Mouse (Mus musculus) retina, embryonic 14.5 days (tissue): ENCODE measurements at regions not wholly inside any gene's neighbourhood (a gene's known extent, or its start where the extent isn't known, plus 50 kb on each side); places are given as distances from the start of the nearest gene placed in this dataset.

Experiments used
- DNase-seq: peaks from one replicate; pipeline ENCODE4 v3.0.0-alpha.2; 2015; ENCODE audit warnings: low spot score

DNA sequence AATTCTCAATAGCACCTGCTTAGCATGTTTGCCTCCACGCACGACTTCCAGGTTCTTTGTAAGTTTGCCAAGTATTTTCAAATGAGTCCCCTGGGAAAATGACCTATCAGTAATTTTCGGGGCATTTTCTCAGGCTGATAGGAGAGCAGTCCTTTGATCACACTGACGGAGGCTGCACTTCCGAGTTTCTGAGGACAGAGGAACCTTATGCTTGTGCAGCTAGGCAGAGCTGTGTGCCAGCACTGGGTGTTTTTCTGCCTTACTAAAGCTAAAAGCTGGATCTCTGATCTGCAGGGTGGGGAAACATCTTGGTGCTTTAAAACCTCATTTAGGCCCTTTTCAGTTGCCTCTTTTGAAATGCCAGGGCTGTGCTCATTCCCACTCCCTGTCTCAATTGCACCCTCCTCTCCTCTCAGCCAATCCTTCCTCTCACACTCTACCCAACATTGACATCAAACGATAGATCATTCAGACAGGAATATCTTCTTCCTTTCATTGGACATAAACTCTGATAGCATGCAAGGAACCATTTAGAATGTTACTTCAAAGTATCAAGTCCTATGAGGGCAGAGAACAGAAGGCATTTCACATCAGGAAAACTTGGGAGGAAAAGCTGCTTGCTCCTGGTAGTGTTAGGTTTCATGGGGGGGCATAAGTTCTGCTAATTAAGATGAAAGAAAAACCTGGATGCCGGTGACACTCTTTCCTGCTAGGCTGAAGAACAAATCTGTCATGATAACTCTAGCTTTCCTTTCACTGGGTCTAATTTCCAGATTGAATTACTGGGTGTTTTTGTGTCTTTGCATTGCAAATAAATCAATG is 95.3 kb downstream of the Lurap1l start:
- DNase-seq = no peak

DNA sequence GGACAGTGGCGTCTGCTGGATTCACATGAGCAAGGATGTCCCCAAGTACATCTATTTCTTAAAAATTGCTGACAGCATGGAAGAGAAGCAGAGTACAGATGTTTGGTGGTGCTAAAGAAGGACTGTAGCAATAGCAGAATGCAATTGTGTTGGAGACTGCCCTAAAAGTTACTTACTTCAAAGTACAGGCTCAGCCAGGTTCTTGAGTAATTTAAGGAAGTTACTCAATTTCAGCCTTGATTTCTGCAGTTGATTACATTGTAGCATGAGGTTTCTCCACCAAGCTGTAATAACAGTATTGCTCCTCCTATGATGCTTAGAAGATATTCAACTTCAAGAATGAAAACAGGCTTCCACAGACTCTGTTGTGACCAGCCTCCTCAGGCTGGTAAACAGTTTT is 96.1 kb downstream of the Lurap1l start:
- no peak for DNase-seq

DNA sequence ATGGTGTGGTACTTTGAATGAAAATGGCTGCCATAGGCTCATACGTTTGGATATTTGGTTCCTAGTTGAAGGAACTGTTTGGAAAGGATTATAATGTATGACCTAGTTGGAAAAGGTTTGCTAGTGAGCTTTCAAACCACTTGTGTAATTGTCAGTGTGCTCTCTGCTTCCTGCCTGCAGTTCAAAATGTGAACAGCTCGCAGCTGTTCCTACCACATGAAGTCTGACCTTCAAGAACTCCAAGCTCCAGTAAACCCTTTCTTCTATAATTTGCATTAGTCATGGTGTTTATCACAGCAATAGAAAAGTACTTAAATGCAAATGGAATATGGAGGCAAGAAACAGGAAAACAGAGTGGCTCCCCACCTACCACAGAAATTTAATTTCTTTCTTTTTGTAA is 111.4 kb downstream of the Lurap1l start:
- DNase-seq = peak; percentile 14

DNA sequence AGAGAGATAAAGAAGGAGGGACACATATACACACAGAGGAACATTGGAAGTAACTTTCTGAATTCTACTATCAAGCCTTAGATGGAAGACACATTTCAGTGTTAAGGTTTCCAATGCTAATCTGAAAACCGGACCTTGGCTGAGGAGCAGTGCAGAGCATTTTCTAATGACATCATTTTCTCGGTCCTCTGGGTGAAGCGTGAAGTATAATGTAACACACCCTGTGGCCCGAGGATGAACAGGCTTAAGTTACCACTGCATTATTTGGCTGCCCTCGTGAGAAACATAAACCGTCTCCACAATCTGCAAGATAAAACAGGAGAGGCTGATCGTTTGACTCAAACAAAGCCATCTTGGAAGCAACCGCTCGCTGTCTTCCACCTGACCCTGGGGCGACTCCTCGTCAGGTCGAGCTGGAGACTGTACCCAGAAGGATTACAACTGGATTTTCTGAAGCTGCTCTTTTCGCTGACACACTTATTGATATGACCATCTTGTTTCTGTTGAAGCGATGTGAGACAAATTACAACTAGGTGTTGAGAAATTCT is 113.1 kb downstream of the Lurap1l start:
- DNase-seq = no peak

DNA sequence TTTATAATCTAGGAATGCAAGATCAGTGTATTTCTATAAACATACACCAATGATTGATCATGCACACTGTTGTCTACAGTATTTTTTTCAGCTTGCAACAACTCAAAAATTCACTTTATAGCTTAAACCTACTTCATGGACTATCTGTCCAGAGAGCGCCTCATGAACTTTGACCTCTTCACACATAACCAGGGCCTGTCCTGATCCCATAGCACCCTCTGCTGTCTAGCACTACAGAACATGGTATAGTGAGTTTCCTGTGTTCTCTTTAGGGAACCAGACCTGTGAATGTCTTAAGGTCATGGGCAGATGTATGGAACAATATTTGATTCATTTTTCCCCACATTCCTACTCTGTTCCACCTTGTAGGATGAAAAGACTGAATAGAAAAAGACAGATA is 117.1 kb downstream of the Lurap1l start:
- DNase-seq = no peak

DNA sequence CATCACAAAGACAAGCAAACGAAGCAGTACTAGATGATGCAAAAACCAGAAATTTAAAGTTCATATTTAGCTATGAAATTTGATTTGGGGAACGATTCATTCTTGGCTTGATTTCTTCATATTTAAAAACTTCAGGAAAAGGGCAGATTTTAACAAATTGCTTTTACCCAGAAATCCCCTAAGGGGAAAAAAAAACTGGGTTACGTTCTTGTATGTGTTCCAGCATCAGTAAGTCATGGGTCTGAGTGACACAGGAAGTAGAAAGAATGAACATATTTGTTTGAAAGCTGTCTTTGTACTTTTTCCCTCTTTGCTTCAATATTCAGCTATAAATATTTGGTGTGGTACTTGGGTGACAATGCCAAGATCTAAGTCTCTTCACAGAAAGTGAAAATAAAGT is 120.2 kb downstream of the Lurap1l start:
- DNase-seq = no peak

DNA sequence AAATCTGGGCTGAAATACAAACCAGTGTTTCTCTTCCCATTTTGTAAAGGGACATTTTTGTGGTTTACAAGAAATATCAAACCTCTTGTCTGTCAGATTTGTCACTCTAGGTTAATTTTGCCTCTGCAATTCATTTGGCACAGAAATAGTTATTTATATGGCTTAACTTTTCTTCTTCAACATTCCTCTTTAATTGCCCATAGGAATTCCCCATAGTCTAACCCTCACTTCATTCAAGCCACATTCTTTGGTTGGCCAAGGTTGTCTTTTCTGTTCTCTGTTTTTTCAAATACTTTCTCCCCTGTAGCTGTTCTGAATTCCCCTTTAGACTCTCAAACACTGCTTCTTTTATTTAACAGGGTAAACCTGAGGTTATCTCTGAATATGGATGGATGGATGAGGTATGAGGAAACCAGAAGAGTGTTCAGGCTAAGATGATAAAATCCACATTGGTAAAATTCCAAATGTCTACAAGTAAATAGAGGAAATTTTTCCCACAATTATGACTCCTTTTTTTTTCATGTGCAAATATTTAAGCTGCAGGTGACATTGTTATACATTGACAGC is 127.0 kb downstream of the Lurap1l start:
- DNase-seq = no peak

DNA sequence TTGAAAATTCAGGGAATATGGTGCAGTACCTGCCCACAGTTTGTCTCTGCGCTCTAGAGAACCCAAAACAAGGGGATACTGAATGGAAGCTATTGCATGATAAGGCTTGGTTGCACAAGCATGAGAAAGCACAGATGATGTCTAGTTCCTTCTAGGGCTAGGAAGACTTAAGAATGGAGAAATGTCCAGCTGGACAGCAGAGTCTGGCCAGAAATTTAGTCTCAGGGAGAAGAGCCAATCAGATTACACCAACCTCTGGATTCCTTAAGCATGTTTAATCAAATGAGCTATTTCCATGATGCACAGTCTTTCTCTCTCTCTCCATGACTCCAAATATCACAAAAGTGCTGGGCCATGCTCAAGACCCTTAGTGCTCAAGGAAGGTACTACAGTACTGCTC is 147.8 kb downstream of the Lurap1l start:
- no peak for DNase-seq

DNA sequence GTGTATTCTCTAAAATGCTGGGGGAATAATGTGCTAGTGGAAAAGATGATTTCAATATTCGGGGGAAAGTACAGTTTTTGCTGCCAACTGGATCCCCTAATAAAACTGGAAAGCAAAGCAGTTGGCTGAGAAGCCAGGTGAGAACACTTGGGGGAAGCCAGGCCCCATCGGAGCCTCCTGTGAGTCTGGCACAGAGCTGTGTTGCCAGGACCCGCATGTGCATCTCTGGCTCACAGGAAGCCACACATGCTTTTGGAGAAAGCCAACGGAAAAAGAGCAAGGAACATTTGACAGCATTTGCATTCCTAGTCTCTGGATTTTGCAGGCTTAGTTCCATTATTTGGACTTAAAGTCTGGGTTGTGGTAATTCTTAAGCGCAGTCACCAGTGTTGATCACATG is 148.4 kb downstream of the Lurap1l start:
- DNase-seq = no peak

DNA sequence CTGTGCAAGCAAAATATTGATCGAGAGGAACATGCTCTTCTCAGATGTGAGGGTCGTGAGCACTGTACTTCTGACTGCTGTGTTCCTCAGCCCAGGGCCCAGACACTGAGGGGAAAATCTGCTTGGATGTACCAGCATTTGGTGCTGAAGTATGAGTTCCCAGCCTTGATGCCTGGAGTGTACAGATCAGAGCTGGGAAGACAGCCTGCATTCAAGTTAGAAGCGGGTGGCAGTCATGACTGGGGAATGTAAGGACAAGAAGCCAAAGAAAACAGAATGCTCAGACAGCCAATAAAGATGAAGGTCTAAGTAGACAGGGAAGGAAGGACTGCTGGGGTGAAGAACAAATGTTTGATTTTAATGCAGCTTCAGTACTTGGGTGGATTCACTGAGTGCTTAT is 148.9 kb downstream of the Lurap1l start:
- no peak for DNase-seq

DNA sequence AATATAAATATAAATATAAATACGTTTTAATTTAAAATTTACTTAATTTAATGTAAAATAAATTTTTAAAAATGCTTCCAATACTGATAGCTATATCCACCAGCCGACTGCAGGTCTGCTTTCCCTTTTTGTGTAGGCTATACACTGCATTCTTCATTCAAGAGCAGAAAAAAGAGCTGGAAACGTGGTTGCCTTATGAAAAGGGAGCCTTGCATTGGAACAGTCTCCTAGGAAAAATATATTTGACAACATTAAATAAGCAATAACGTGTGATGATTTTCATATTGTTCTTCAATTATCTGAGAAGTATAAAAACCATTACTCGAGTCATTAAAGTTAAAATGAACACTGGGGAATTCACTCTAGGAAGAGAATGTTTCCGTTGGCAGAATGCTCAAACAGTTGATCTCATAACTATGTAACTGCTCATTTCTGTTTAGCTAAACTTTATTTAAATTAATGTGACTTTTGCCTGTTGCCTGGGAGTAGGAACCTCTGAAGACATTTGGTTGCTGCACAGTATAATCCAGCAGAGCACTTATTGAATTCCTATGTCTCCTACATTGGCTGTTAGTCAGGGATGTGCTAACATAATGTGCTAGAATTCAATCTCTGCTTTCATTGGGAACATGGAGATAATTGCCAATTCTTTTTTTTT is 172.0 kb downstream of the Lurap1l start:
- DNase-seq = no peak

DNA sequence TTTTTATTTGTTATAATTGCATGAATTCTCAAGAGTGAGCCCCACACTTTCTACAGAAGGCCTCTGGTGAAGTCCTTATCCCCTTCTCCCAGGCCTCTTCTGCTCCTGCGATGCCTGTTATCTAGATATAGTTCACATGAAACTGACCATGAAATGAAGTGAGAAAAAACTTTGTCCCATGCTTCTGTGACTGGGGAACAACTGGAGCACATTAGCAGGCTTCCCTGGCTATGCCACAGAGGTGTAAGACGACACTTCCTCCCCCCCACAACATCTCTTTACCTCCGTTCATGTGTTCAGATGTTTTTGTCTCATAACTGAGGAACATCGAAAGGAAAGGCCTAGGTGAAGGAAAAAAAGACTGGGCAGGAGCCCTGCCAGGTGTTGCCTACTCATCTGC is 174.7 kb downstream of the Lurap1l start:
- no peak for DNase-seq

DNA sequence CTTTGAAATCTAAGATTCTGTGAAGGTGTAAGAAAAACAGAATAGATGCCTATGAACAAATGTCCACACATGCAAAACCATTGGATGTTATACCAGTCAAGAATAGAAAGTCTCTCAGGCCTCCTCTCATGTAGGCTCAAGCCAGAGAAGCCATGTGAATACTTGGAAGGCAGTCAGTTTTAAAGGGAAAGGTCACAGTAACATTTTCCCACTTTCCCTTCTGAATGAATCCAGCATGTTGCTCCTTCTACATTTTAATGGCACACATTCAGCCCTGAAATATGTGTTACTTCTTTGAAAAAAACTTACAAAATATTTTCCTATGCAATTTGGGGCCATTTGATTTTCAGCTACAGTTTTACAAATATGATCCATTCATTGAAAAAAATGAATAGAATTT is 186.1 kb downstream of the Lurap1l start:
- DNase-seq = no peak

DNA sequence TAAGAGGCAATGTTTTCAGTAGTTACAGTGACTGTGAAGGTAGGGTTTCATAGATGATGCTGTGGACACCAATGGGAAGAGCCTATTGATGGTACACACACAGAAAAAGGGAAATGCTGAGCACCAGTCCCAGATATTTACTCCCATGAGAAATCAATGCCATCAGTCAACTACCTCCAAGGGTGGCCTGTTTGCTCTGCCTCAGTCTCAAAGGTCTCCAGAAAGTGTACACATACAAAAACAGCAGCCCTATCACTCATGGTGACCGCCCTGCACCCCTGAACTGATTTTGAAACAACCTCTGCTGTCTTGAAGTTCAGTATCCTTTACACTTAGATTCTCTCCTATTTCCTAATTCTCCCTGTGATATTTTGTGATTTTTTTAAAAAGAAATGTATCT is 187.2 kb downstream of the Lurap1l start:
- DNase-seq = no peak

DNA sequence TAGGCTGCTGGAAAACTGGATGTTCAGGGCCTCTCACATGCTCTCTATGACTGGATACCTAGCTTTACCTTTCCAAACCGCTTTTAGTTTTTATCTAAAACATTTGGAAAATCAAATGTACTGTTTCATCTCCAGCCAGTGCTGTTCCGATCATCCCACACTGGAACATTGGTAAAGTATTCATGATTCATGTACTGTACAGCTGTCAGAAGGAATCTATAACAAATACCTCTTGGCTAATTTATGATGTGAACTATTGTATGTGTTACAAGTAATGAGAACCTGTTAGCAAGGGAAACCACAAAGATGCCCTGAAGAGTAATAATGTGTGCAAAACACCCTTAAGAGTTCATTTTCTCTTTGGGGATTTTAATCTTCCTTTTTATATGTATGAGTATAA is 190.6 kb downstream of the Lurap1l start:
- DNase-seq = no peak

DNA sequence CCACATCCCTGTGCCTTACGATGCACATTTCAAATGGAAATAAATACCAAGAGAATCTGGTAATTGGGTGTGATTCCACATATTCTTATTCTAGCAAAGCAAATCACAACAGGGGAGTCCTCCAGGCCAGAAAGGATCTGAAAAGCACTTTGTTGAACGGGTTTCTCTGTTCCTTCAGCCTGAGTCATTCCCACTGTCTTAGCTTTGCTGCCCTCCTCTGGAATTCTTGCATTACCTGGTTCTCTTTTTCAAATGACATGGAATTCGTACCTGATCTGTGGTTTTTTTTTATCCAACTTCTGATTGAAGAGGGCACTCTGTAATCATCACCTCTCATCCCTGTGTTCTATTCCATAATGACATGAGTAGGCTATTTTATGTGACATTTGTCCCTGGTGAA is 200.9 kb downstream of the Lurap1l start:
- DNase-seq = no peak

DNA sequence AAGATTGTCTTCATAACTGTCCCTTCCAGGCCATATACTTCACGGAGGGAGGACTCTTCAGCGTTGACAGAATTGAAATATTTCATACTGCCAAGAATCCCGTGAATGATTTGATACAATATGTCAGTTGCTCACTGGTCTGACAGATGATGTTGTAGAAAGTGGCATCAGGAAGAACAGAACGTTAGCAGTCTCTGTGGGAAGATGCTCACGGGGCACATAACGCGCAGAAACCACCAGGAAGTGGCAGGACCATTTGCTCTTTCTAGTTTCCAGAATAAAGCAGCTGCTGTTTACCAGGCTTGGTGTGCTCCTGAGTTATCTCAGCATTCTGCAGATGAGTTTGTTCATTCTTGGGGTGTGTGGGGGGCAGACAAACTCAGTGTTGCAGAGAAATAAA is 206.0 kb downstream of the Lurap1l start:
- no peak for DNase-seq

DNA sequence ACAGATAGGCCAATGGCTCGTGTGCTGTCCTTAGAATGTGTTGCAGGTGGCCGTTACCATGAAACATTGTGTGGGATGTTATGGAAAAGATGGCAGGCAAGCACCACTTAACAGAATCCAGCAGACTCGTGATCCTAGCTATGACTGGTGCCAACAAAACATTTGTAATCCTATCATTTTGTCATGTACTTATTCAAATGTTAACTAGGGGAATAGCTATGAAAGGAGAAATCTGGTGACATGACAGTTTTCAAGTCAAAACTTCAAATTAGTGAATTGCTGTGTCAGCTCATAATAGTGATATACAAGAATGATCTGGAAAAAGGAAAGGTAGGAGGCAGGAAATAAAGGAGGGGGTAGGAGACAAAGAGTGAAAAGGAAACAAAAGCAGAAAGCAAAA is 213.7 kb downstream of the Lurap1l start:
- no peak for DNase-seq

DNA sequence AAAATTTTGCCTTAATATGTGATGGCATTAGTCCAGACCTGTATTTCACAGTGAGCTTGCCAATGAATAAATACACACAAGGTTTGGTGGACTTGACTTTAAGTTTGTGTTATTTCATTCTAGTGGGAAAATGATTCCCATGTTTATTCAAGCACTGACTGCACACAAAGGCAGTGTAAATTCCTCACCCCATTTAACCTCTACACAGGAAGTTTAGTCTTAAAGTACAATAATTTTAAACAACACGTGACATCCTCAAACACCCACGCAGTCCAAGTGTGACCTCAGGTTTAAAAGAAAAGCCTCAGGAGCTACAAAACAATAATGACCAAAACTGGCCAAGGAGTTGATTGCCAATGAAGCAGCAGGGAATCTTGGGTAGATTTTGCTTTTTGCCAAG is 219.4 kb downstream of the Lurap1l start:
- no peak for DNase-seq

DNA sequence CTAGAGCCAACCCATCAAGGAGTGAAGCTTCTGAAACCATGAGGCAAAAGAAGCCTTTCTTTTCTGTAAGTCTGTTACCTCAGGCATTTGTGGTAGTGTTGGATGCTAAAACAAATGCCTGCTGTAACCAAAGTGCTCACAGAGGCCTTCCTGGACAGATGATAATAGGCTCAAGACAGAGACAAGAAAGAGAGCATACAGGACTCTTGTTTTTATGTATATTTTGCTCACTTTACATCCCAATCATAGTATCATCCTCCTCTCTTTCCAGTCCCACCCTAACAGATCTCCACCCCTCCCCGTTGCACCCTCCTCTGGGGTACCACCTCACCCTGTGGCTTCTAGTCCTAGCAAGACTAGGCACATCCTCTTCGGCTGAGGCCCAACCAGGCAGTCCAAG is 262.7 kb downstream of the Lurap1l start:
- DNase-seq = no peak

DNA sequence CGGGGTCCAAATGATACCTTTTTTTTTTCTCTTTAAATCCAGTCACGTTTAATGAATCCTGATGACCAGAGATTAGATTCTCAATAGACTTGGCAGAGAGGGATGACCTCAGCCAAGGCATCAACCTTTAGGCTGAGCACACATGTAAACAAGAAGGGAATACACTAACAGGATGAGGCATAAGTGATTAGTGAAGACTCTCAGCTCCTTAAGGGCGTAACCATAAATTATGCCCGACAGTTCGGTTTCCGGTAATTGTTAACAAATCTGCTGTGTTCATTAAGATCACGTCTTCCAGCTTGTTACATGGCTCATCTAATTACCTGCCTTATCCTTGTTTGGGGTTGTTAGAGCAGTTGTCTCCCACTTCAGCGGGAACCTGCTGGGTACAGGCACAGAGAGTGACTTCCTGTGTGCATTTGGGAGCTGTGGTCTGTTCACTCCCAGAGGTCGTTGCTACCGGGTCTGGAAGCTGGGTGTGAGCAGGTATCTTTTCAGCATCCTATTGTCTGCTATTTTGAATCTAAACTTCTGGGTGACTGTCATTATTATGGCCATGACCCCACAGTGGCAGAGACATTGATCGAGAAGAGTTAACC is 265.1 kb downstream of the Mpdz start:
- DNase-seq = peak; percentile 7

DNA sequence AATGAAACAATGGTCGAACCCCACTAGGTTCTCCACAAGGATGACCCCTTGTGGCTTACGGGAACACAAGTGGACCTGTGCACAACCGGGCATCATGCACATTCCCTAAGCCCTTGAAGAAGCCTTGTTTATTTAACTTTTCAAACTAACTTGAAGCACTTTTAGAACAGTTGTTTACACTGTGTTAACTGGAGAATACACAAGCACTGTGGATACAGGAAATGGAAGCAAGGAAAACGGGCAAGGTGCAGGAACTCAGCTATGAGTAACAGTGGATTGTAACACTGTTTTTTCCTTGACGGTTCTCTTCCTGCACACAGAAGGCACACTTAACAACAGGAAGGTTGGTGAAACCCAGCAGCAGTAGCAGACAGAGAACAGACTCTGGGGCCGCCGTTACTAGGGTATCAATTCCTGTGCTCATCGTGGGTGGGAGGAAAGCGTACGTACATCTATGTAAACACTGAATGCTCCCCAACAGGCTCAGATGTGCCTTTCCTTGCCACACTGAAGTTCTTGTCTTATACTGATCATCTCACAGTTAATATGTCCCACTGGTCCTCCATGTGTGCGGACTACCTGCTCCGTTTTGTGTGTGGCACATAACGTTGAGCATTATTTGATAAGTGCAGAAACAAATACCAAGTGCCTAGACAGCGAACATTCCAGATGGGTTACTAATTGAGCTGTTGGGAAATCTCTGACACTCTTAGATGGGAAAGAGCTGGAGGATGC is 264.4 kb downstream of the Mpdz start:
- DNase-seq = peak; percentile 23
